Mouse (Mus musculus) megakaryocyte, embryonic 14.5 days (primary cell): Measurements from ENCODE around the gene Lsm8. TPM values are rescaled to one million over a fixed set of nuclear protein-coding genes. Genes with fewer than 3 reads are reported as not detected.
"Not testable (repeated sequence)": the region's sequence is repeated elsewhere in the genome, so short reads cannot be mapped to it uniquely, and the experiment has no call there.

Experiments
- H3K27me3 ChIP-seq: replicated peaks from 2 replicates; pipeline ENCODE3; 2012; ENCODE audit warnings: inconsistent platforms
- H3K36me3 ChIP-seq: replicated peaks from 2 replicates; pipeline ENCODE3; 2012; ENCODE audit warnings: low read length, inconsistent platforms, mixed read lengths
- H3K4me1 ChIP-seq: 2 replicates; pipeline ENCODE4 v1.6.1; 2012; ENCODE audit warnings: inconsistent platforms
- H3K4me3 ChIP-seq: replicated peaks from 2 replicates; pipeline ENCODE3; 2012; ENCODE audit warnings: moderate library complexity, mild to moderate bottlenecking, inconsistent platforms
- H3K9me3 ChIP-seq: 2 replicates; pipeline ENCODE4 v1.6.1; 2012; ENCODE audit warnings: inconsistent platforms
- FLI1 ChIP-seq: IDR thresholded peaks from 2 replicates; pipeline ENCODE4 v1.6.1; 2012; ENCODE audit warnings: low read length, inconsistent platforms, mixed read lengths
- GATA1 ChIP-seq: IDR thresholded peaks from 3 replicates; pipeline ENCODE4 v1.6.1; 2012; ENCODE audit warnings: mixed read lengths, low read length, inconsistent platforms, borderline replicate concordance
- polyA plus RNA-seq: library from polyadenylated mRNA; stranded (reverse); fragments of >175 nt; gene quantifications from 2 replicates; pipeline ENCODE4 v1.2.3, GENCODE M21; 2012; ENCODE audit warnings: low replicate concordance; ENCODE audit not compliant: insufficient read depth

The Lsm8 gene
- 17.0 TPM in 1 of 2 replicates, not detected in the other for polyA plus RNA-seq

GRCm38 (mm10) chr6:18848051-18848701, at the start of gene Lsm8:
Lsm8 (plus strand) TSS chr6:18848579.
- Histone ChIP-seq H3K36me3 (peaks cover 26% of the 10 kb centered on the region), H3K4me1 (peaks cover 11% of the 10 kb centered on the region), H3K9me3 (no peaks in the 10 kb centered on the region), H3K27me3 (no peaks in the 10 kb centered on the region), H3K4me3 (peak within 1 kb of the TSS; percentile 93)
- no peak for TF ChIP-seq GATA1
- TF ChIP-seq FLI1, result no peak

- Histone ChIP-seq H3K4me3 (peak overlapping the region; percentile 77), H3K9me3 (no peaks in the 10 kb centered on the region), H3K4me1 (peaks cover 41% of the 10 kb centered on the region), H3K27me3 (no peaks in the 10 kb centered on the region), H3K36me3 (no peaks in the 10 kb centered on the region)
- TF ChIP-seq GATA1, result no peak; the same call in 2 of the 3 replicates
- no peak for TF ChIP-seq FLI1
Observed at GRCm38 (mm10) chr6:18800869-18801511, 47.4 kb upstream of the Lsm8 start.

DNA sequence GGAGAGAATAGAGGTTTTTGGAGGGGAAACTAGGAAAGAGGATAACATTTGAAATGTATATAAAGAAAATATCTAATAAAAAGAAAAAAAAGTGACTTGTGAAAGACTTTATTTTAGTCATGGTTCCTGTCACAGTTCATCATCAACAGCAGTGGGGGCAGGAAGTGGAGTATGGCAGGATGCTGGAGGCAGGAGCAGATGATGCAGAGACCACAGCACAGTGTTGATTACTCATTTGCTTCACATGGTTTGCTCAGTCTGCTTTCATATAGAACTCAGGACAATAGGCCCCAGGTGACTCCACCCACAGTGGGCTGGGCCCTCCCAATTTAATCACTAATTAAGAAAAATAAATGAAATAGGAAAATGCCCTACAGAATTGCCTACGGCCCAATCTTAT, 35.8 kb upstream of the Lsm8 start:
- peaks cover 72% of the 10 kb centered on the region for H3K4me1 ChIP-seq
- no peaks in the 10 kb centered on the region for H3K27me3 ChIP-seq
- H3K4me3 ChIP-seq, result peak overlapping the region; percentile 64
- no peaks in the 10 kb centered on the region for H3K9me3 ChIP-seq
- H3K36me3 ChIP-seq, result peaks cover 2% of the 10 kb centered on the region
- TF ChIP-seq GATA1 (no peak), FLI1 (no peak)

DNA sequence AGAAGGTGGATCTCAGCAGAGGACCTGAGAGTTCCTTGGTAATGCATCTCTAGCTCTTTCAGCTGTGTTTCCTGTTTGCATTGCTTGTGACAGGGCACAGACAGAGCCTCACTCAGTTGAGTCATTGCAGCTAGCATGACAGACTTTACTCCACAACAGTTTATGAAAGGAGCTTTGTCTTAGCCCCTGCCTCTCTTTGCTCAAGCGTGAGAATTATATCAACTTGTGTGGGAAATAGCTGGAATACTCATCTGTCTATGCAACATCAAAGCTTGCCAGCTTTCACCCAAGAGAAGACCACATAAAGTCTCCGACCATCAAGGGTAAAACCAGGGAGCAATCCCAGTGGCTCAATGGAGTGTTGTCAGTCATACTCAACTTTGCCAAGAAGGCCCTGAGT, 32.8 kb upstream of the Lsm8 start:
- Histone ChIP-seq H3K9me3 (no peaks in the 10 kb centered on the region), H3K4me1 (peaks cover 64% of the 10 kb centered on the region), H3K36me3 (peaks cover 2% of the 10 kb centered on the region), H3K27me3 (no peaks in the 10 kb centered on the region), H3K4me3 (peak overlapping the region; percentile 53)
- TF ChIP-seq GATA1 (no peak), FLI1 (no peak)

DNA sequence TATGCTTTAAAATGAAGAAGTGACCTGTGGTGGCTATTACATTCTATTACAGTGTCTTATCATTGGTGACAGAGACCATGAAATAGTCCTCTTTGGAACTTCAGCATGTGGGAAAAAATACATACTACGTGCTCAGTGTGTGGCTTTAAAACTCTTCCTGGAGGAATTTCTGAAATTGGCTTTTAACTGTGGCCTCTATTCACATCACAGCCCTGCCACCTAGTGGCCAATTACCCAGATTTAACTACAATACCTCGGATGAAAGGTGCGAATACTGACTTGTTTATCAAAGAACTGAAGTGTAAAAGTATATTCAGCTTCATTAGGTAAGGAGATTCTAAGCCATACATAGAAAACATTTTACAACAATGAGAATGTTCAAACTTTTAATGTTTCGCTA, 29.0 kb upstream of the Lsm8 start:
- no peak for TF ChIP-seq GATA1
- TF ChIP-seq FLI1, result no peak
- Histone ChIP-seq H3K9me3 (no peaks in the 10 kb centered on the region), H3K36me3 (no peaks in the 10 kb centered on the region), H3K27me3 (no peaks in the 10 kb centered on the region), H3K4me1 (peaks cover 39% of the 10 kb centered on the region), H3K4me3 (peak overlapping the region; percentile 55)

- H3K36me3 ChIP-seq, result no peaks in the 10 kb centered on the region
- H3K27me3 ChIP-seq, result no peaks in the 10 kb centered on the region
- no peak for TF ChIP-seq GATA1
- TF ChIP-seq FLI1, result no peak
- H3K4me3 ChIP-seq, result no peak overlapping the region
- H3K4me1 ChIP-seq, result peaks cover 32% of the 10 kb centered on the region
- no peaks in the 10 kb centered on the region for H3K9me3 ChIP-seq
Observed at GRCm38 (mm10) chr6:18820246-18820645, 28.1 kb upstream of the Lsm8 start.

DNA sequence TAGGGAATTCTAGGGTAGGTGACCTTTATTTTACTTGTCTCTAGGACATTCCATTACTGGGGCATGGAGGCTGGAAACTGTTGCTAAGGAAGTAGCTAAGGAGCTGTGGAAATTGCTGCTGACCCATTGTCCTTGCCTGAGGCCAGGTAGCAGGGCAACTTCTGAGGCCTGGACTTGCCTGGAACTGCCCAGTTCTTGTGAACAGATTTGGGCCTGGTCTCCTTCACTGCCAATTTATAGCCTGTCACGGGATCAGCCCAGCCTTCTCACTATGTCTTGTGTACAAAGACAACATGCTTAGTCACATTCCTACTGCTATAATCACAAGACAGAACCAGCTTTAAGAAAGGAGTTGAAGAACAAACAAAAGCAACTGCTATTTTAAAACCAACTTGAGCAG, 25.6 kb upstream of the Lsm8 start:
- no peak for TF ChIP-seq GATA1
- TF ChIP-seq FLI1, result no peak
- Histone ChIP-seq H3K4me1 (peaks cover 16% of the 10 kb centered on the region), H3K36me3 (no peaks in the 10 kb centered on the region), H3K4me3 (no peak overlapping the region), H3K9me3 (no peaks in the 10 kb centered on the region), H3K27me3 (no peaks in the 10 kb centered on the region)

DNA sequence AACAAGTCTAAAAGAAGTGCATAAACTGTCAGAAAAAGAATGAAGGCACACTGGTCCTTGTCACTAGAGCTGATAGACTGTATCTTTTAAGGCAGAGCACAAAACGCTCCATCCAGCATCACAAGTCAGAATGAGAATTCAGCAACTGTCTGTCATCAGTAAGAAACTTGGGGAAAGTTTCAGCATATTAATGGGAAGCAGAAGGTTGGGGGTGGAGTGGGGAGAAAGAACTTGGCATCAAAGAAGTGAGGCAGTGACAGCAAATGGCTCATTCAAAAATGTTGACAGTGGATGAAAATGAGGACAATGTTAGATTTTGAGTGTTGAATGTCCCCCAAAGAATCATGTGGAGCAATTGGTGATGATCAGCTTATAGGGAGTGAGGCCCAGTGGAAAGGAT, 15.4 kb upstream of the Lsm8 start:
- no peaks in the 10 kb centered on the region for H3K36me3 ChIP-seq
- no peak overlapping the region for H3K4me3 ChIP-seq
- TF ChIP-seq GATA1 (no peak), FLI1 (no peak)
- H3K4me1 ChIP-seq, result 0 out of 2 replicates have a peak, but pooled peaks cover 4% of the 10 kb centered on the region
- no peaks in the 10 kb centered on the region for H3K9me3 ChIP-seq
- H3K27me3 ChIP-seq, result no peaks in the 10 kb centered on the region

GRCm38 (mm10) chr6:18844529-18844928, 3.9 kb upstream of the Lsm8 start:
- H3K27me3 ChIP-seq, H3K9me3 ChIP-seq, H3K4me1 ChIP-seq: not testable (repeated sequence)

DNA sequence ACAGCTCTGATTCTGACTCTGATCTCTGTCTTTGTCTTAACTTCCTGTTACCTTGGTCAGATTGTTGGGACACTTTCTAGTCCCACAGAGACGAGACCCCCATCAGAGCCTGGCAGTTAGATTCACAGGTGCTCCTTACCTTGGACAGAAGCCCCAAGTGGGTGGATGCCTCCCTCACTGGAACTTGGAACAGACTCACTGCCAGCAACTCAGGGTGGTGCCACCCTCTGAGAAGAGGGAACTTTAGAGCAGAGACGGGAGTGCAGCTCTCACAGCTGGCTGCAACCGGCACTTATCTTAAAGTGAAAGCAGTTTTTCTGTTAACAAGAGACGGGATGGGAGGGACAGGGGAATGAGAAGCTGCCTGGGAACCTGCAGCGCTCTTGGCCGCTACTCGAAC, 2.8 kb upstream of the Lsm8 start:
- H3K27me3 ChIP-seq, H3K9me3 ChIP-seq, H3K36me3 ChIP-seq: not testable (repeated sequence)
- H3K4me1 ChIP-seq, result peaks cover 11% of the 10 kb centered on the region
- peak overlapping the region; percentile 81 for H3K4me3 ChIP-seq

More at GRCm38 (mm10) chr6:18844529-18844928, 3.9 kb upstream of the Lsm8 start:
- not testable (repeated sequence) for H3K4me3 ChIP-seq, H3K36me3 ChIP-seq
